Mouse (Mus musculus) adrenal gland, postnatal 36 days (tissue): ENCODE measurements around the gene Kbtbd2. TPM values are rescaled to one million over a fixed set of nuclear protein-coding genes. Genes with fewer than 3 reads are reported as not detected.
A peak's percentile ranks its signal among the peaks of the same experiment; 100 is the strongest.

Experiments used
- DNase-seq, 2 experiments: peaks; one replicate each; pipeline ENCODE4 v3.0.0; 2021; ENCODE audit warnings: mixed read lengths in 1 of 2
- long read RNA-seq, 2 experiments: library from polyadenylated mRNA; stranded (forward); transcript quantifications; one replicate each; pipeline ENCODE4 v2.0.0; 2021; ENCODE audit warnings: borderline sequencing depth in 2 of 2
- total RNA-seq, 2 experiments: library from RNA; stranded (reverse); gene quantifications; 2 replicates each; pipeline ENCODE4 v1.2.3; 2021

Kbtbd2 gene
- total RNA-seq = 10 to 100 TPM; 33.6 to 36.0 TPM
- long read RNA-seq, experiment 1, transcript Kbtbd2-202 (4 exons, 3,816 nt) = major isoform, 8 of 17 reads
- long read RNA-seq, experiment 1, partial matches to known transcripts = 6 of 17 reads
- long read RNA-seq, experiment 1, other reads (novel, unspliced or antisense) = 2 of 17 reads
- long read RNA-seq, experiment 2, partial matches to known transcripts = 0 of 4 reads
- long read RNA-seq, experiment 2, other reads (novel, unspliced or antisense) = 0 of 4 reads

- peak; percentile 97 for DNase-seq
These were observed at the start of gene Kbtbd2 for GRCm38 (mm10) chr6:56797311-56798151. Gene Kbtbd2 (minus strand): TSS chr6:56797813.

GRCm38 (mm10) chr6:56844365-56844764 lies 46.8 kb upstream of the Kbtbd2 start:
- no peak for DNase-seq

GRCm38 (mm10) chr6:56843229-56843628 lies 45.6 kb upstream of the Kbtbd2 start:
- DNase-seq = no peak

DNA sequence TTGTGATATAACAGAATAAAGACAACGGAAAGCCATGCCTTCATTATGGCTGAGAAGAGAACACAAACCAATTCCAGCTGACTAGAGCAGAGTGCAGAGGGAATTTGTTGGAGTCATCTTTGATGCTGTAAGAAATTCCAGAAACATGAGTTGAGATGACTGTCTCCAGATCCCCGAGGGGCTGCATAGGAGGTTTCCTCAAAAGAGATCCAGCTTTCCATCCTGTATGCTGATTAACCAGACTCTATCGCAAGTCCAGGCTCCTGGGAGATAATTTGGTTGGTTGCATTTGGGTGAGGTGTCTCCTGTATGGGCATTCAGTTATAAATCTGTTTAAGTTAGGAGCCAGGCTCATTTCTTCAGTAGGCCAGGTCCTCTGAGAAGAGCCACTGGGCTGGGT lies 40.0 kb upstream of the Kbtbd2 start:
- no peak for DNase-seq

GRCm38 (mm10) chr6:56837166-56837565 lies 39.6 kb upstream of the Kbtbd2 start:
- DNase-seq = no peak

DNA sequence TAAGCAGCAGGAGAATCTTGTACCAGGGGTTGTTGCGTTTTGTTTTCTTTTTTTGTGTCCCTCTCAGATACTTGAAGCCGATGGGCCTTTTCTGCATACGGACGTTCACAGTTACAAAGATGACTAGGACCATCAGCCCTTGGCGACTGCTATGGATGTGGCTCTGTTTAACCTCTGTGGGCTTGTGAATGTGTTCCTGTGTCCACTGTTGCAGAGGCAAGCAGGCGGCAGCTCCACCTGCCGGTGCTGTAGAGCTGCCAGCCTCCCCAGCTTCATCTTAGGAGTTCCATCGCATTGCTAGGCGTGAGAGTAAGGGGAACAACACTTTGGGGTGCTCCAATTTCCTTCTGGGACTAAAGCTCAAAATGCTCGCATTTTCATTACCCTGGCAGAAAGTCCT lies 37.9 kb upstream of the Kbtbd2 start:
- no peak for DNase-seq

DNA sequence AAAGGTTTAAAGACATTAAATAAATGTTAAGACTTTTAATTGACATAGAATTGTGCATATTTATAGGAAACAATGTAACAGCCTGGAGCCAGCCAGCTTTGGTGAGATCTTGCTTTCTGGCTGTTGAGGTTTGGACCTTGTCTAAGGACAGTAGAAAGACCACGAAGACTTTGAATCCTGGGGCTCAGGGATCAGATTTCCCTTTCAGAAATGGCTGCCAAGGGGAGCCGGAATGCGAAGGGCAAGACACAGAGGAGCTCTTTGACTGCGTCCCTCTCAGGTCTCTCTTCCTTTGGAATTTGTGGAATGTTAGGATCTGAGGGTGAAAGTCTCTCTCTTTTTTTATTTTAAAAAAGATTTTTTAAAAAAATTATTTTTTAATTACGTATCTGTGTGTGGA lies 37.2 kb upstream of the Kbtbd2 start:
- no peak for DNase-seq

GRCm38 (mm10) chr6:56832830-56833229 lies 35.2 kb upstream of the Kbtbd2 start:
- no peak for DNase-seq

GRCm38 (mm10) chr6:56832407-56832796 lies 34.8 kb upstream of the Kbtbd2 start:
- DNase-seq = peak in 1 of 2 experiments; percentile 6

DNA sequence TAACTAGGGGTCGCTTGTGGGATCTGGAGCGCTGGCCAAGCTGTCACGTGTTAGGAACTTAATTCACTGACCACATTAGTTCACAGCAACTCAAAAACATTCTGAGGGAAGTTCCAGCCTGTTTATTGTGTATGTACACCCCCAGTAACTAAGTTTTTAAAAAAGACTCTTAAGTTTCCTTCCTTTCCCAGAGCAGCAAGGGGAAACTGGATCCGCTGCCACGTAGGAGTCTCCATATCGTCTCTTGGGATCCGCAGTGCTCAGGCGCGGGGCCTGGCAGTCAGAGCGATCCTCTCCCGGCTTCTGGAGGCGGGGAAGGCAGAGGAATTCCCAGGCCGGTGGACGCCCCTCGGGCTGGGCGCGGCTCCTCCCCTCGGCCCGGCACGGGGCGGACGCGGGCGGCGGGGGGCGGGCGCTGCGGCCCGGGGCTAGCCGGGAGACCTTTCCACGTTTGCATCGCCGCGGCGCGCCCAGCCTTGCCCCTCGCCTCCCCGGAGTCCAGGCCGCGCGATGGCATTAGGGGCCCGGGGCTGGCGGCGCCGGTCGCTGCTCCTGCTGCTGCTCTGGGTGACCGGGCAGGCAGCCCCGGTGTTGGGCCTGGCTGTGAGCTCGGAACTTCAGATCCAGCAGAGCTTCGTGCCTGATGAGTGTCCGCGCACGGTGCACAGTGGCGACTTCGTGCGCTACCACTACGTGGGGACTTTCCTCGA lies 34.2 kb upstream of the Kbtbd2 start, which contains the start of gene Fkbp9:
Gene Fkbp9 (plus strand): TSS at position 363 of the 710 bp plus-strand sequence.
- DNase-seq = peak; percentile 93 to 95

DNA sequence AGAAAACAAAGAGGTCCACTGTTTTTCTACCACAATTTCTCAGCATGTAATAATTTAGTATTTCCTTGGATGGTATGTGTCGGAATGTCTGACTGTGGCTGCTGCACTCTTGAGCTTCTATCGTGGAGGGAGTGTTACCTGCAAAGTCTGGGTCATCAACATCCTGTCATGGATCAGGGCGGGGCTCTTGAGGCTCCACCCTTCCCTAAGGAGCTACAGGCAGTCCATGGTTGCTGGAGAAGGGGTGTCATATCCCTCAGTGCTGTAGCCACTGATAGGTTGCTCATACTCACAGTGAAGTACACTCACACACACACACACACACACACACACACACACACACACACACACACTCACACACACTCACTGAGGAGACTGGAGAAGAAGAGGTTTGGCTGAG lies 28.0 kb upstream of the Kbtbd2 start:
- no peak for DNase-seq

- no peak for DNase-seq
These were observed 21.5 kb upstream of the Kbtbd2 start for GRCm38 (mm10) chr6:56819124-56819487.

DNA sequence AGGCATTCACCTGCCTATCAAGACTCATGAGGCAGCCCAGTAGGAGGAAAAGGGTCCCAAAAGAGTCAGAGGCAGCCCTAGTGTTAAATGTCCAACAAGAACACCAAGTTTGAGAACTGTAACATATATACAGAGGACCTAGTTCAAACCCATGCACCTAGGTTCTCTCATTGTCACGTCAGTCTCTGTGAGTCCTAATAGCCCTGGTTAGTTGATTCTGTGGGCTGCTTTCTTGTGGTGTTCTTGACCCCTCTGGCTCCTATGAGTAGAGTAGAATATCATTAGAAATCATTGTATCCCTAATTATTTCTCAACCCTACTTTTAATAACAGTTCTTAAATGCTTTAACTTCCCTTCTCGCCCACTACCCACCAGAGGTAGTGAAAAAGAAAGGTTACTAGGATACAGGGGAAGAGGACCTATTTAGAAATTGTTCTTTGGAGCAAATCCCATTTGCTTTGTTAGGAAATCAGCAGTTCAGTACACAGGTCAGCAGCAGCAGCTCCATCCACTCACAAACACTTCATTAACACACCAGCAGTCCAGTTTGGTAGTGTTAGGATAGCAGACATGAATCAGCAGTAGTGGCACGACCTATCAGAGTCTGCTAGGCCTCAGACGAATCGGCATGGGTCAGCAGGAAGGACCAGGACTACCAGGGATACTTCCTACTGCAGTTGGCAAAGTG lies 21.0 kb upstream of the Kbtbd2 start:
- DNase-seq = no peak

GRCm38 (mm10) chr6:56813332-56813731 lies 15.7 kb upstream of the Kbtbd2 start:
- DNase-seq = no peak

- DNase-seq = peak in 1 of 2 experiments; percentile 40
These were observed 11.0 kb upstream of the Kbtbd2 start for GRCm38 (mm10) chr6:56808656-56809055.

GRCm38 (mm10) chr6:56806195-56806594 lies 8.6 kb upstream of the Kbtbd2 start:
- DNase-seq = no peak

DNA sequence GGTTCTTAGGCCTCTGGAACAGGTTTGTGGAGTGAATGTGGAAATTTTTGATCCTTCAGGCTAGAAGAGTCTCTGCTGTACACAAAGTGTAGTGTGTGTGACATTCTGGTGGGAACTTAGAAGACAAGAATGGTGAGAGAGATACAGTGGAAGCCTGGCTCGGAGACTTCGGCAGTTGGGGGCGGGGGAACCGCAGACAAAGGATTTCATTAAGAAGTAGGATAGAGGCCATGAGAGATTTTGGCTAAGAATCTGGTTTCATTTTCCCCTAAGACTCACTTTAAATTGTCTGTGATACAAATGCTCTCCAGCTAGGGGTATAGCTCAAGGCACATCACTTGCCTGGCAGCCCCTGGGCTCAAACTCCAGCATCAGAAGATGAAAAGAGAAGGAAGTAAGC lies 7.4 kb upstream of the Kbtbd2 start:
- no peak for DNase-seq

DNA sequence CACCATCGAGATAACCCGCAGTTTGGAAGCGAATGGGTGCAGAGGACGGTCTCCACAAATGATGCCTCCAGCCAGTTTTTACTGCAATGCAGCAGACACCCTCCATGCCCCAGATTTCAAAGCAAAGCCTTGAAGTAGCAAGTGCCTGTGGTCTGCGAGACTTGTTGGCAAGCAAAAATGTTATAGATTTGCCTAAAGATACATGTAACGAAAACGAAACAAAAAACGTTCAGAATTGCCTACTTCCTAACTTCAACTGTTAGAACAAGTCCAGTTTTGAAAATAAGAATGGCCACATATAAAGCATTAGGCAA lies 496 bp upstream of the Kbtbd2 start:
- DNase-seq = no peak

- peak; percentile 39 to 53 for DNase-seq
These were observed 908 bp downstream of the Kbtbd2 start for GRCm38 (mm10) chr6:56796668-56797141.

- no peak for DNase-seq
These were observed 1.4 kb downstream of the Kbtbd2 start for GRCm38 (mm10) chr6:56796232-56796631.

- no peak for DNase-seq
These were observed 2.8 kb downstream of the Kbtbd2 start for GRCm38 (mm10) chr6:56794834-56795233.

DNA sequence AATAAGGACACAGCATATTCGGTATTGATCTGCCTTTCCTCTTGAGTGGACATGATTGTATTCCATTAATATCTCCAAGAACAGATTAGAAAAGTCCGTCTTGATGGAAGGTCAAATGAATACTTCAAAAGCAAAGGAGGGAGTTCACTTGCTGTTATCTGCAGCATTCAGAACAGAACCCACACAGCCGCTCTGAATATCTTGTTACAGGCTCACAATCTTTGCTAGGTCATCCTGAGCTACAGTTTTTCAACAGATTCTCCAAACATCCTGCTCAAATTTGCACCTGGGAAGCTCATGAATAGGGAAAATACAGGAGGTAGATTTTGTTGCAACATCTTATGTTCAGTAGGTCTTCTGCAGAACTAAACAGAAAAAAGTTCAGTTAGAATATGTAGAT lies 8.3 kb downstream of the Kbtbd2 start:
- no peak for DNase-seq
